8 mouse cellular contexts compared by ENCODE assay signal in the genomic region with DNA sequence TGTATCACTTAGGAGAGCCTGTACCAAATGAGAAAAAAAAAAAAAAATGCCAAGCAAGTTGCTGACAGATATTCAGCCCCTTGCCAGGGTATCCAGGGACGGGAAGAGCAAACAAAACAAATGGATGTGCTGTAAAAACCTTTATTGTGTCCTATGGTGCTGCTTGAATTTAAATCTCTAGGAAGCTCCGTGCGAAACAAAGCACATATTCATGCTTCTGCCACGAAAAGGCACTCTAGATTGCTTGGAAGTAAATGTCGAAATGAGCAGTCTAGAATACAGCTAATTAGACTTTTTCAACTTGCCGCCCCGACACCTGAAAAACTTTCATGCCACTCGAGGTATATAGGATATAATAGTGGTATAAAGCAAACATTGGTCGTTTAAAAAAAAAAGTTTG. TPM values are rescaled to one million over a fixed set of nuclear protein-coding genes. Genes with fewer than 3 reads are reported as not detected.
DNase-seq lines count a peak whose midpoint lies in the region; ATAC-seq and TF ChIP-seq lines count a peak whose summit lies in the region.

No protein-coding gene starts in this region.

- peaks cover 2% of the 10 kb centered on the region; the same call in 1 of the 2 replicates for H3K27me3 ChIP-seq in spleen, adult 2 months (ENCODE audit: control insufficient read depth, insufficient read depth, low read length)
- H3K27me3 ChIP-seq in limb, embryonic 15.5 days, result no peaks in the 10 kb centered on the region
- H3K27me3 ChIP-seq in stomach, postnatal 0 days (ENCODE audit: control insufficient read depth, insufficient read depth, low read length), result no peaks in the 10 kb centered on the region

- no peaks in the 10 kb centered on the region for H3K9me3 ChIP-seq in limb, embryonic 15.5 days
- no peaks in the 10 kb centered on the region for H3K9me3 ChIP-seq in stomach, postnatal 0 days (ENCODE audit: control insufficient read depth, low read length)

- TF ChIP-seq EP300 in stomach, postnatal 0 days (optimal IDR thresholded peaks at IDR 0.05), result no peak

- no peak for DNase-seq in gastrocnemius, adult 2 months
- no peak for DNase-seq in gastrocnemius, postnatal 10 days
- DNase-seq in spleen, adult 2 months (ENCODE audit: low read depth in 1 of 2, low spot score in 2 of 2), result no peak
- DNase-seq in spleen, postnatal 4 days (ENCODE audit: low spot score in 2 of 2), result no peak
- no peak for DNase-seq in stomach, postnatal 0 days (ENCODE audit: low spot score)
- no peak for DNase-seq in right cerebral cortex, postnatal 10 days (ENCODE audit: low spot score in 2 of 2)
- no peak for DNase-seq in cerebellum, adult 9-11 months

- peak overlapping the region; percentile 59 for H3K4me2 ChIP-seq in limb, embryonic 15.5 days
- H3K4me2 ChIP-seq in stomach, postnatal 0 days (replicated peaks; ENCODE audit: low read depth), result peak overlapping the region; percentile 60

- peaks cover 2% of the 10 kb centered on the region; the same call in 1 of the 2 replicates for H3K4me1 ChIP-seq in spleen, adult 2 months (ENCODE audit: control insufficient read depth, insufficient read depth, insufficient read length)
- peaks cover 15% of the 10 kb centered on the region for H3K4me1 ChIP-seq in limb, embryonic 15.5 days
- H3K4me1 ChIP-seq in stomach, postnatal 0 days (replicated peaks; ENCODE audit: control insufficient read depth, insufficient read depth), result 0 out of 2 replicates have a peak, but pooled peaks cover 1% of the 10 kb centered on the region

- peak overlapping the region; percentile 90 for H3K4me3 ChIP-seq in gastrocnemius, adult 2 months
- peak overlapping the region; percentile 89 for H3K4me3 ChIP-seq in spleen, adult 2 months (ENCODE audit: extremely low read depth, insufficient read depth, insufficient read length)
- H3K4me3 ChIP-seq in limb, embryonic 15.5 days, result peak overlapping the region; percentile 97
- peak overlapping the region; percentile 100 for H3K4me3 ChIP-seq in stomach, postnatal 0 days (ENCODE audit: low read depth, low read length)

- no peak for ATAC-seq in limb, embryonic 15.5 days (ENCODE audit: insufficient number of reproducible peaks, low FRiP score, low TSS enrichment, low read depth)
- ATAC-seq in stomach, postnatal 0 days (ENCODE audit: low FRiP score, low TSS enrichment), result no peak

- peak overlapping the region; percentile 100 for H3K27ac ChIP-seq in gastrocnemius, adult 2 months
- H3K27ac ChIP-seq in spleen, adult 2 months (ENCODE audit: insufficient read depth, low read length), result no peak overlapping the region; the same call in 1 of the 2 replicates
- peak overlapping the region; percentile 100 for H3K27ac ChIP-seq in limb, embryonic 15.5 days
- peak overlapping the region; percentile 99 for H3K27ac ChIP-seq in stomach, postnatal 0 days (replicated peaks)

- peak overlapping the region; percentile 99 for H3K9ac ChIP-seq in limb, embryonic 15.5 days
- peak overlapping the region; percentile 97 for H3K9ac ChIP-seq in stomach, postnatal 0 days (ENCODE audit: low read length)

- intact Hi-C loops in gastrocnemius, adult 2 months (cut with DNase I), result loop anchor here (2.0 to 10.0 kb wide), 4 partner anchors 64 to 490 kb away; a partner anchor contains a TSS

- WGBS in spleen, adult 2 months, result 8% methylated on average over 9 of the region's 9 CpGs
- under 1% methylated on average over 9 of the region's 9 CpGs for WGBS in limb, embryonic 15.5 days
- WGBS in stomach, postnatal 0 days, result under 1% methylated on average over 9 of the region's 9 CpGs

- H3K36me3 ChIP-seq in spleen, adult 2 months (ENCODE audit: control insufficient read depth, insufficient read depth, low read length), result peaks cover 2% of the 10 kb centered on the region
- no peaks in the 10 kb centered on the region for H3K36me3 ChIP-seq in limb, embryonic 15.5 days
- no peaks in the 10 kb centered on the region for H3K36me3 ChIP-seq in stomach, postnatal 0 days (ENCODE audit: control insufficient read depth, insufficient read depth, low read length)

- TF ChIP-seq CTCF in gastrocnemius, adult 2 months (IDR thresholded peaks at IDR 0.05), result no peak
- no peak for TF ChIP-seq CTCF in spleen, adult 2 months (IDR thresholded peaks at IDR 0.05; ENCODE audit: extremely low read depth, insufficient read depth, insufficient read length, insufficient replicate concordance)
- TF ChIP-seq CTCF in stomach, postnatal 0 days (IDR thresholded peaks at IDR 0.05; ENCODE audit: low read depth), result no peak

- TF ChIP-seq POLR2A in spleen, adult 2 months (IDR thresholded peaks at IDR 0.05; ENCODE audit: low read depth, low read length), result no peak

RNA-seq across cellular contexts. Expression of a gene that starts 1.1 kb away (rescaled TPM):
- total RNA-seq in gastrocnemius, adult 2 months (2021), result 100 to 1,000 TPM; 131 to 146 TPM
- total RNA-seq in gastrocnemius, postnatal 10 days (2021), result 100 to 1,000 TPM; 140 to 143 TPM
- 13.1 and 24.1 TPM in 2 replicates for polyA plus RNA-seq in spleen, adult 2 months (2012; rRNA removed)
- 171 and 181 TPM in 2 replicates for polyA plus RNA-seq in limb, embryonic 15.5 days (2015; fragmentation: Nextera tagmentation; extraction: Ambion mirVana)
- 203 and 210 TPM in 2 replicates for polyA plus RNA-seq in stomach, postnatal 0 days (2015; fragmentation: Nextera tagmentation; extraction: Ambion mirVana)

RNA-seq across cellular contexts. Expression of a gene that starts 27.5 kb away (rescaled TPM):
- not detected for total RNA-seq in gastrocnemius, adult 2 months (2021)
- total RNA-seq in gastrocnemius, postnatal 10 days (2021), result under 1 TPM in 1 of 2 experiments, not detected in 1; 0.14 TPM
- not detected in 2 replicates for polyA plus RNA-seq in spleen, adult 2 months (2012; rRNA removed)
- polyA plus RNA-seq in limb, embryonic 15.5 days (2015; fragmentation: Nextera tagmentation; extraction: Ambion mirVana), result 0.08 TPM in 1 of 2 replicates, not detected in the other
- not detected in 2 replicates for polyA plus RNA-seq in stomach, postnatal 0 days (2015; fragmentation: Nextera tagmentation; extraction: Ambion mirVana)
